Mouse (Mus musculus): ENCODE results near the gene Tmem52. TPM values are rescaled to one million over a fixed set of nuclear protein-coding genes. Genes with fewer than 3 reads are reported as not detected.

Gene Tmem52
- polyA plus RNA-seq, 1 experiment from 2014 or later, result not detected

DNA sequence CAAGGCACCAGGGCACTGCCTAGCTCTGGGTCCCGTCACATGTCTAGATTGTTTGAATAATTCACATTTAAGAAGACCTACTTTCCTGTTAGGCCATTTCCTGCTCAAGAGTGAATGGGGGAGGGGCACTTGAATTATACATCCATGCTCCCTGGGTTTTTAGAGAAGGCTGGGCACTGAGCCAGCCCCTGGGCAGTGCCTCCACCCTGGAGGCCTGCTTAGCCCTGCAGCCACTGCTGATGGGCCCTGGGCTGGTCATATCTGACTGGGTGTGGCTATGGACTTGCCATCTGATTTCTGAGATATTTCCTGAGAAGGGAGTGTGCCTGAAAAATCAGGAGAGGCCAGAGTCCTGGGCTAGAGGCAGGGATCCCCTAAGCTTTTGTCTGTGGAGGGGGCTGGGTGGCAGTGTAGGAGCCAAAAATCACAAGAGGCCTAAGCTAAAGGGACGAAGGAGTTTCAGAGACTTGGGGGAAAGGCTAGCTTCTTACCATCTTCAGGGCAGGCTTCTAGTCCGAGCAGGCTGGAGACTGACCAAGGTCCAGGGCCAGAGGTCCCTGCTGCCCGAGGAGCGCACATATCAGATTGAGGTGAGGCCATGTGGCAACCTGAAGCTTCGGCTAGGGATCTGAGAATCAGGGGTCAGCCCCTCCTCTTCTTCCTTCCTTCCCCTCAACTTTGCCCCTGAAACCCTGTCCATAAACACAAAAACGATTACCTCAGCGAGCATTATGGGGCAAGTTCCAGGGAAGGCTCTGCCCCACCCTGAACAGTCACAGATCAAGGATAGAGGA lies 19.5 kb downstream of the Tmem52 start:
- TF ChIP-seq CTCF (IDR thresholded peaks at IDR 0.05; ENCODE audit: low read depth), result no peak
- TF ChIP-seq EP300 (optimal IDR thresholded peaks at IDR 0.05), result no peak
- Histone ChIP-seq H3K9me3 (ENCODE audit: control insufficient read depth, low read length) (no peaks in the 10 kb centered on the region), H3K4me1 (replicated peaks; ENCODE audit: control insufficient read depth, insufficient read depth) (peaks cover 22% of the 10 kb centered on the region), H3K27me3 (ENCODE audit: control insufficient read depth, insufficient read depth, low read length) (no peaks in the 10 kb centered on the region), H3K4me2 (replicated peaks; ENCODE audit: low read depth) (no peak overlapping the region; the same call in 1 of the 2 replicates), H3K4me3 (ENCODE audit: low read depth, low read length) (no peak overlapping the region), H3K27ac (replicated peaks) (peak overlapping the region; percentile 94), H3K36me3 (ENCODE audit: control insufficient read depth, insufficient read depth, low read length) (no peaks in the 10 kb centered on the region), H3K9ac (ENCODE audit: low read length) (peak overlapping the region; percentile 49; the same call in 1 of the 2 replicates)
- peak; percentile 91 for ATAC-seq (ENCODE audit: low FRiP score, low TSS enrichment)
- peak; percentile 91 for DNase-seq (ENCODE audit: low spot score)
- WGBS, result 34% methylated on average over 8 of the region's 8 CpGs

DNA sequence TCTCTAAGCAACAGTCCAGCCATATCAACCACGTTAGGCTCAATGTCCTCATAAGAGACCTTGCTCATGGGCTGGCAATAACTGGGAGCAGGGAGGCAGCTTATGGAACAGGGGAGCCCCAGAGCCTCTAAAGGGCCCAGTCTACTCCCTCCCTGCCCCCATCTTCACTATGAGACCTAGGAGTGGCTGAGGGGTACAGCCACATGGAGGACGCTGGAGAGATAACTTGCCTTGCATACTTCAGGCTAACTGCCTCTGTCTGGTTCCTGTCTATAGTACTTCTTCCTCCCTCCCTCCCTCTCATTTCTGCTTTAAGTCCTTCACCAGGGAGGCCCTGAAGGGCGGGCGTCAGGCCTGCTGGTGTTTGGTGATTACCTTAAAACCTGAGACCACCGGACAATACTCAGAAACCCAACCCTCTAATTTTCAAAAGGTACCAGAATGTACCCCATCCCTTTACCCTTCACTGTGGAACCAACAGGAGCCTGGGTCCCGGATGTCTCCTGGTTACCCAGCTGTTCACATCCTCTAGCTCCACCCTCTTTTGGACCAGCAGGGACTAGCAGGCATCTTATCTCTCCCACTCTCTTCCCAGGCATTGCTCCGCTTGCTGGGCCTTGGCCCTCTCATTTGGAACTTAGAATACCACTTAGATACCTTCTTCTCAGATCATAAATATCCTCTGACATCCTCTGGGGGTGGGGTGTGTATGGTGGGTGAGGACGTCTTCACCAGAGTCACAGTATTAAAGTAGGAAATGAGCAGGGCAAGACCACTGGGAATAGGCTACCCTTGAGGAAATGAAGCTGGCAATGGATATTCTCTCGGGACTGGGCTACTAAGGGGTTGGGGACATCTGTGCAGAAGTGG lies 20.4 kb downstream of the Tmem52 start:
- H3K4me1 ChIP-seq (replicated peaks; ENCODE audit: control insufficient read depth, insufficient read depth), result peaks cover 22% of the 10 kb centered on the region
- WGBS, result 80% methylated on average over 9 of the region's 9 CpGs
- no peaks in the 10 kb centered on the region for H3K9me3 ChIP-seq (ENCODE audit: control insufficient read depth, low read length)
- ATAC-seq (ENCODE audit: low FRiP score, low TSS enrichment), result no peak
- H3K36me3 ChIP-seq (ENCODE audit: control insufficient read depth, insufficient read depth, low read length), result no peaks in the 10 kb centered on the region
- no peak overlapping the region for H3K4me2 ChIP-seq (replicated peaks; ENCODE audit: low read depth)
- no peaks in the 10 kb centered on the region for H3K27me3 ChIP-seq (ENCODE audit: control insufficient read depth, insufficient read depth, low read length)
- H3K27ac ChIP-seq (replicated peaks), result peak overlapping the region; percentile 94
- H3K4me3 ChIP-seq (ENCODE audit: low read depth, low read length), result no peak overlapping the region
- no peak overlapping the region for H3K9ac ChIP-seq (ENCODE audit: low read length)
- DNase-seq (ENCODE audit: low spot score), result no peak
- TF ChIP-seq CTCF (IDR thresholded peaks at IDR 0.05; ENCODE audit: low read depth), result no peak
- TF ChIP-seq EP300 (optimal IDR thresholded peaks at IDR 0.05), result no peak

GRCm38 (mm10) chr4:155490456-155490855 lies 21.5 kb downstream of the Tmem52 start:
- H3K9ac ChIP-seq (ENCODE audit: low read length), result peak overlapping the region; percentile 100
- 24% methylated on average over 5 of the region's 5 CpGs for WGBS
- no peaks in the 10 kb centered on the region for H3K9me3 ChIP-seq (ENCODE audit: control insufficient read depth, low read length)
- ATAC-seq (ENCODE audit: low FRiP score, low TSS enrichment), result no peak
- peak overlapping the region; percentile 97 for H3K27ac ChIP-seq (replicated peaks)
- H3K4me1 ChIP-seq (replicated peaks; ENCODE audit: control insufficient read depth, insufficient read depth), result peaks cover 22% of the 10 kb centered on the region
- TF ChIP-seq CTCF (IDR thresholded peaks at IDR 0.05; ENCODE audit: low read depth) (no peak), EP300 (optimal IDR thresholded peaks at IDR 0.05) (no peak)
- DNase-seq (ENCODE audit: low spot score), result no peak
- H3K36me3 ChIP-seq (ENCODE audit: control insufficient read depth, insufficient read depth, low read length), result no peaks in the 10 kb centered on the region
- H3K4me3 ChIP-seq (ENCODE audit: low read depth, low read length), result peak overlapping the region; percentile 99
- no peaks in the 10 kb centered on the region for H3K27me3 ChIP-seq (ENCODE audit: control insufficient read depth, insufficient read depth, low read length)
- peak overlapping the region; percentile 75 for H3K4me2 ChIP-seq (replicated peaks; ENCODE audit: low read depth)

DNA sequence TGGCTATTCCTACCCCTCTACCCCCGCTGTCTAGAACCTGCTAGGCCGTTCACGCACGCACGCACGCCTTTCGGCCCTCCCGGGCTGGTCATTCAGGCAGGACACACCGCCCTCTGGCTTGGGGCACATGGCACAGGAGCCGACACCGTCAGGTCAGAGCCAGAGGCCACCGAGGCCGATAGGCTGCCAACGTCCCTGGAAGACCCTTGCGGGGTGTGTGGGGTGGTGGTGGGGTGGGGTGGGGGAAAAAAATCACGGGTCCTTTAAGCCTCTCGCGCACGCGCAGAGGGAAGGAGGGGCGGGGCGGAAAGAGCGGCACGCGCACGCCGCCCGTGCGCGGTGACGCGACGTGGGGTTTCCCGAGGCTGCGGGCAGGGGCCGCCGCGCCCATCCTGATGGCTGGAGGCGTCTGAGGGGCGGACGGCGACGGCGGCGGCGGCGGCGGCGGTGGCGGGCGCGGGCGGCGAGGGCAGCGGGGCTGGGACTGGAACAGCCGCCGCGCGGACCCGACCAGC lies 22.1 kb downstream of the Tmem52 start, which contains the start of gene Gnb1:
TSS of gene Gnb1 (plus strand) at position 372 of the 515 bp plus-strand sequence.
- Histone ChIP-seq H3K4me1 (replicated peaks; ENCODE audit: control insufficient read depth, insufficient read depth) (peaks cover 22% of the 10 kb centered on the region), H3K9ac (ENCODE audit: low read length) (peak within 1 kb of the TSS; percentile 100), H3K36me3 (ENCODE audit: control insufficient read depth, insufficient read depth, low read length) (no peaks in the 10 kb centered on the region), H3K27ac (replicated peaks) (peak within 1 kb of the TSS; percentile 97), H3K4me2 (replicated peaks; ENCODE audit: low read depth) (peak within 1 kb of the TSS; percentile 75), H3K4me3 (ENCODE audit: low read depth, low read length) (peak within 1 kb of the TSS; percentile 99), H3K9me3 (ENCODE audit: control insufficient read depth, low read length) (no peaks in the 10 kb centered on the region), H3K27me3 (ENCODE audit: control insufficient read depth, insufficient read depth, low read length) (no peaks in the 10 kb centered on the region)
- peak; percentile 93 for DNase-seq (ENCODE audit: low spot score)
- peak; percentile 77 for ATAC-seq (ENCODE audit: low FRiP score, low TSS enrichment)
- 0% methylated on average over 25 of the region's 60 CpGs for WGBS
- TF ChIP-seq CTCF (IDR thresholded peaks at IDR 0.05; ENCODE audit: low read depth) (peak; percentile 56), EP300 (optimal IDR thresholded peaks at IDR 0.05) (no peak)

DNA sequence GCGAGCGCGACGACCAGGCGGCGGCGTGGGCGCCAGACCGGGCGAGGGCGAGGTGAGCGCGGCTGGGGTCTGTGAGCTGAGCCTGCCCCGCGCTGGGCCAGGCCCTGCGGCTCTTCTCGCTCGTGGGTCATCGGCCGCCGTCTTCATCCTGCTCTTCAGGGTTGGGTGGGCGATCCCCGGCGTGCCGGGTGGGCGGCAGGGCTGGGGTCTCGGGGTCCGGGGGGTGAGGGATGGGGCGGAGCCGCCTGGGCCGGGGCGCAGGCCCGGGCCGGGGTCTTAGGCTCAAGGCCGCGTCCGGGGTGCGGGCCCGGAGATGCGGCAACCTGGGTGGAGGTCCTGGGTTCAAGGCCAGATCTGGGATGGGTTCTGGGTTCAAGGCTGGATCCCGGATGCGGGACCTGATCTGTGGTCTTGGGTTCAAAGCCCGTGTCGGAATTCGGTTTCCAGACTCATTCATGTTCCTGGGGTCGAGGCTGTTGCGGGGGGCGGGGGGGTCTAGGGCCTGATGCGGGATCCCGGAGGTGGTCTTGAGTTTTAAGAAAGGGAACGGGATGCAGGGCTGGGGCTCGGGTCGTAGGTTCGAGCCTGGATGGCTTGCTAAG lies 22.7 kb downstream of the Tmem52 start:
- H3K36me3 ChIP-seq (ENCODE audit: control insufficient read depth, insufficient read depth, low read length), result no peaks in the 10 kb centered on the region
- peak overlapping the region; percentile 75 for H3K4me2 ChIP-seq (replicated peaks; ENCODE audit: low read depth)
- under 1% methylated on average over 44 of the region's 54 CpGs for WGBS
- H3K4me1 ChIP-seq (replicated peaks; ENCODE audit: control insufficient read depth, insufficient read depth), result peaks cover 22% of the 10 kb centered on the region
- no peak for DNase-seq (ENCODE audit: low spot score)
- peak overlapping the region; percentile 99 for H3K4me3 ChIP-seq (ENCODE audit: low read depth, low read length)
- peak overlapping the region; percentile 100 for H3K9ac ChIP-seq (ENCODE audit: low read length)
- H3K27ac ChIP-seq (replicated peaks), result peak overlapping the region; percentile 97
- H3K9me3 ChIP-seq (ENCODE audit: control insufficient read depth, low read length), result no peaks in the 10 kb centered on the region
- TF ChIP-seq CTCF (IDR thresholded peaks at IDR 0.05; ENCODE audit: low read depth) (no peak), EP300 (optimal IDR thresholded peaks at IDR 0.05) (no peak)
- peak; percentile 25; the same call in 1 of the 2 replicates for ATAC-seq (ENCODE audit: low FRiP score, low TSS enrichment)
- no peaks in the 10 kb centered on the region for H3K27me3 ChIP-seq (ENCODE audit: control insufficient read depth, insufficient read depth, low read length)

Data from stomach, postnatal 0 days (tissue).